Mouse (Mus musculus): ENCODE data around the gene Ppp1cb. TPM values are rescaled to one million over a fixed set of nuclear protein-coding genes. Genes with fewer than 3 reads are reported as not detected.

The Ppp1cb gene
- total RNA-seq, 2 experiments from 2014 or later = 221 to 282 TPM

DNA sequence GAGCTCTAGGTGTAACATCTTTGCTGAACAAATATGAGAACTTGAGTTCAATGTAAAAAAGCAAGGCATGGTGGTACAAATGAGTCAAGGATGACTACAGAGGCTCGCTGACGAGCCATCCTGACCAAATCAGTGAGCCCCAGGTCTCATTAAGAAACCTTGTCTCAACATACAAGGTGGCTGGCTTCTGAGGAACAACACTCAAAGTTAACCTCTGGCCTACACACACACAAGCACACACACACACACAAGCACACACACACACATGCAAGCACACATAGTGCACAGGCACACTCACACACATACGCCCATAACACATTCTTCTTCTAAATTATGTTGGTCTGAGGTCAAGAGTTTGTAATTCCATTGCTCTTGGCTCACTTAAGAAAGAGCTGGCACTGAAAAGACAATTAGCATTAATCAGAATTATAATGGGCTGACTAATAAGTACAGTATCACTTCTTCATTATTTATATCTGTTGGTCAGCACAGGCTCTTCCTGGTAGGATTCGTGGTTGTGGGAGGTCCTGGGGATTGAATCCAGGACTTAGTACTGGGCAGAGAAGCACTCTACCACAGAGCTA is 16.6 kb upstream of the Ppp1cb start:
- ATAC-seq (replicated peaks; ENCODE audit: poor library complexity, severe bottlenecking) = no peak

DNA sequence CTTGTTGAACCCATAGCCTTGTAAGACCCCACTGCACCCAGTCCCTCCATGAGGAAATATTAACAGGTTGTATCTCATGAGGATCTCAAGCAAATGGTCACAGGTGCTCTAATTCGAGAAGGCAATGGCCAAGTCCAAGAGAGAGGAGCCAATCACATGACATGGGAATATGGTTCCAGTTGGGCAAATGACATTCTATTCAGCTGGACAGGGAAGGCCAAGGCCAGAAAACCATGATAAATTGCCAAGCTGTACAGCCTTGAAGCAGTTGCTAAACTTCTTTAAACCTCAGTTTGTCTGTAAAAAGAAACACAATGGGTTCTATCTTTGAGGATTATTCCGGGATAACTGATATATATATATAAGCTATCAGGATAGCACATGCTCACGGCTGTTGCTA is 14.7 kb upstream of the Ppp1cb start:
- ATAC-seq (replicated peaks; ENCODE audit: poor library complexity, severe bottlenecking) = no peak

DNA sequence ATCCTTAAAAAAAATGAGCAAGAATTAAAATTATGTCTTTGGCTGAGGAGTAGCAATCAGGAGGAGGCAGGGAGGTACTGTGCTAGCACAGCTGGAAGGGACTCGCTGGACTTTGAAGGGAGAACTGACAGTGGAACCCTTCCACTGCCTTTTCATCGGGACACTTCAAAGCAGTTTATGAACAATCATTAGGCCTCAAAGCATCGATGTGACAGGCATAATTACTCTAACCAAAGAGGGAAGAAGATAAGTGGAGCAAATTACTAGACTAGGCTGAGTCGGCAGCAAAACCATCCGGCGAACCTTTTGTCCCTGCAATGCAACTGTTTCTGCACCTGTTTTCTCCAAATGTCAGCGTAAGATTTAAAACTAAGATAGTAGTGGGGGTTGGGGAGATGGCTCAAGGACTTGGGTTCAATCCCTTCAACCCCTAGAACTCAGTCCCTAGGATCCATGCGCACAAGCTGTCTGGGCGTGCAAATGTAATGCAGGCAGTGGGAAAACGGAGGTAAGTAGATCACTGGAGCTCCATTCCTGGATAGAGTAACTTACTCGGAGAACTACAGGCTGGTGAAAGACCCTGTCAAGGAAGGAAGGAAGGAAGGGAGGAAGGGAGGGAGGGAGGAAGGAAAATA is 13.2 kb upstream of the Ppp1cb start:
- no peak for ATAC-seq (replicated peaks; ENCODE audit: poor library complexity, severe bottlenecking)

DNA sequence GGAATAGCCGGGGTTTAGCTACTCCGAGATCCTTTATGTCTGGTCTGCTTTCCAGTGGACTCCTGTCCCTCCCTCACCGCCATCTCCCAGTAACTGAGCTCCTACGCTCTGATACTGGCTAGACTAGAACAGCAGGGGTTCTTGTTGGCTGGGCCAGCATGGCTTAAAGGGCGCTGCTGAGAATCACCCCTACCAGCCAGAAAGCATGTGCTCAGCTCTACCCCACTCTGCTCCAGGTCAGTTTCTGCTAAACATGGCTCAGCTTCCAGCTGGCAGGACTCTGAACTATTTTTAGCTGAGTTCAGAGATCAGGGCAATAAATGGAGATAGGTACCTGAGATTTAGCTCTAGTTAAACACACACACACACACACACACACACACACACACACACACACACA is 12.2 kb upstream of the Ppp1cb start:
- ATAC-seq (replicated peaks; ENCODE audit: poor library complexity, severe bottlenecking) = no peak

DNA sequence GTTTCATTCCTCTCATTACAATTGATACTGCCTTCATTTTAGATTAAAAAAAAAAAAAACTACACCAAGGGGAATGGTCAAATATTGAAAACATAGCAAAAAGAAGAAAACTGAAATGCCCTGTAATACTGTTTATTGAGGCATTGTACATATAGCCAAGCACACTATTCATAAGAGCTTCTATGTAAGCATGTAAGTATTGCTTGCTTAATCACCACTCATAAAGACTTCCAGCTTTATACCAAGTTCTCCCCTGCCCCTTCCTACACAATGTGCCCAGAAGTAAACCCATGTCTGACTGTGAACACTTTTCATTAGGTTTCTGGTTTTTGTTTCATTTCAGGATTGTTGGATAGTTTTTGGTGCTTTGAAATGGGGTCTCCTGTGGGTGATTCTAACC is 11.8 kb upstream of the Ppp1cb start:
- ATAC-seq (replicated peaks; ENCODE audit: poor library complexity, severe bottlenecking) = no peak

DNA sequence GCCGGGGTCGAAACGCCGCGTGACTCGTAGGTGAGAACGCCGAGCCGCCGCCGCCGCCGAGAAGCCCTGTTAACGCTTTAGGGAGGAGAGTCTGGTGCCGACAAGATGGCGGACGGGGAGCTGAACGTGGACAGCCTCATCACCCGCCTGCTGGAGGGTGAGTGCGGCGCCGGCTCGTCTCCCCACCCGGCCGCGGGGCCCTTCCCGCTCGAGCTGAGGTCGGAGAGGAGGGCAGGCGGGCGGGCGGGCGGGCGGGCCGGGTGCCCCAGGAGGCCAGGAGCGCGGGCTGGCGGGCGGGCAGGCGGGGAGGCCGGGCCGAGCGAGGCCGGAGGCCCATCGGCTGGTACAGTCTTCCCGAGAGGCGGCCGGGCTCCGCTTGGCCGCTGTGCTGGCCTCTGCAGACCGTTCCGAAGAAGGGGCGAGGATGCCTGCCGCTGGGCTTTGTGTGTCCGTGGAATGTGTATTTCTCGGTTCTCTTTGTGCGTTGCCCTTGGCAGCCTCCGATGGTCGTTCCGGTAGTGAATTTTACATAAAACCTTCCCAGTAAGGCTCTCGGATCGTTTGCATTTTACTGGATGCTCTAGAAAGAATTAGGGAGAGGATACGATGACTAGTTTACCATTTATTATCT is 723 bp downstream of the Ppp1cb start:
- ATAC-seq (replicated peaks; ENCODE audit: poor library complexity, severe bottlenecking) = peak; percentile 43; the same call in 1 of the 2 replicates

DNA sequence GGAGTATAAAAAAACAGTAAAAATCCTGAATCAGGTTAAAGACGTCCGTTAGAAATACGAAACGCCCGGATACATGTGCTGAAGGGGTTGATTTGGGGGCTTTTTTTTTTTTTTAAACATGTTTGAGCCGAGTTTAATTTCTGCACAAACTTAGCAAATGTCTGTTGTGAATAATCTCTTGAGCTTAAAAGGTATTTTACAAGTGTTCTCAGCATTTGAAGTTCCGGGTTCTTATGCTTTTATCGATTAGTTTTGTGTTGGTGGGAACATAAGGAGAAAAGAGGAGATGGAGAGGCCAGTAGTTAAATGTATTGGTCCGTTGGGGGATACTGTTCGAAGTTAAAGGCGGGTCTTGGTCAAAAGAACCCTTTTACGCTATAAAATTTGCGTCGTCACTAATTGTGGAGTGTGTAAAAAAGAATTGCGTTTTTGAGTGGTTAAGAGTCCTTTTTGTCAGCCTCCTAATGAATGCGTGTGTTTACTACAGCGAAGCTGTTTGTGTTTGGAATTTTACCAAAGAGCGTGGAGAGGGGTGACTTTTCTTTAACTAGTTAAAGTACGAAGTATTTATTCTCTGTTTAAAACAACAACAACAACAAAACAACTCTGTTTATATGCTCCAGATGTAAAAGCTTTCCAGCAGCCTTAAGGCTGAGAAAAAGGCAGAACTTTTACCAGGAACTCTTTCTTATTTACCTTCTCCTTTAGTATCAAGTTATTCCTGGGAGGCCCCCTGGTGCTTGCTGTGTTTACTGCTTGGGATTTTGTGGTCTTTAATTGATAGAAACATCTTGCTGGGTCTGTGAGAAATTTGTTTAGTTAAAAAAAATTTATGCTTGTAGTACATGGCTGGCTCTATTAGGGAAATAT is 1.5 kb downstream of the Ppp1cb start:
- ATAC-seq (replicated peaks; ENCODE audit: poor library complexity, severe bottlenecking) = no peak

DNA sequence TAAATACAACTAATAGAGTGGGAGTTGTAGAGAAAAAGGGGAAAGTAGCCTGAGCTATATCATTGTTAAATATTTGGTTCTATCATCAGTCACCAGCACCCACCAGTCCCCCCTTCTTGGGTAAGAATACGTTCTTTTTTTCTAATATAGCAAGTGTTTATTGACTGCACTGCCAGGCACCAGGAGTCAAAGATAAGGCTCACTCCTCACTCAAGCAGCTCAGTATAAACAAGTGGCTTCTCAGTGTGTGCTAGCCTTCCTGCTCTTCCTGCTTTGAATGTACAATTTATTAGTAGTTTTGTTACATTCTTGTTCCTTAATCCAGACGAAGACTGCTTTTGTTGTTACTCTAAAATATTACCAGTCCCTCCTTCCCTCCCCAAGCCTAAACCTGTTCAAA is 2.3 kb downstream of the Ppp1cb start:
- ATAC-seq (replicated peaks; ENCODE audit: poor library complexity, severe bottlenecking) = no peak

DNA sequence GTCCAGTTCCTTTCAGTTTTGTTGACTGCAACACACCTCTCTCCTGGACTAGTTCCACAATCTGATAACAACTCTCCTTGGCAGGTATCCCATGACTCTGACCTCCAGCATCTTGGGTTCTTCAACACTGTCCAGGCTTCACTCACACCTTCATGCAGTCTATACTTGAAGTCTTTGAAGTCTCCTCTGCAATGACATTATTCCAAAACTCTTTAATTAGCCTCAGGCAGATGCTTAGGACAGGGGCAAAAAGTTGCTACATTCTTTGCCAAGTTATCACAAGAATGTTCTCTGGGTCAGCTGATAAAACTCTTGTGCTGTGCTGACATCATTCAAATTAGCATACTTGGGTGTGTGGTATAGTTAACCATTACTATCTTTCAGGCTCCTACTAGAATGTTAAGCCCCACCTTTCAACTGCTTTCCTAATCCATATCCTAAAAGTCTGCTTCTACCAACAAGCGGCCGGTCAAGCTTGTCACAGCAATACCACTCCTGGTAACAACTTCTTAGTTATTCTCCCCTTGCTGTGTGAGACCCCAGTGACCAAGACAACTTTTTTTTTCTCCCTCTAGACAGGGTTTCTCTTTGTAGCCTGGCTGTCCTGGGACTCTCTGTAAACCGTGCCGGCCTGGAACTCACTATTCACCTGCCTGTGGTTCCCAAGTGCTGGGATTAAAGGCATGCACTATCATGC is 13.8 kb downstream of the Ppp1cb start:
- ATAC-seq (replicated peaks; ENCODE audit: poor library complexity, severe bottlenecking) = 0 out of 2 replicates have a peak, but pooled peaks have one; percentile 12

DNA sequence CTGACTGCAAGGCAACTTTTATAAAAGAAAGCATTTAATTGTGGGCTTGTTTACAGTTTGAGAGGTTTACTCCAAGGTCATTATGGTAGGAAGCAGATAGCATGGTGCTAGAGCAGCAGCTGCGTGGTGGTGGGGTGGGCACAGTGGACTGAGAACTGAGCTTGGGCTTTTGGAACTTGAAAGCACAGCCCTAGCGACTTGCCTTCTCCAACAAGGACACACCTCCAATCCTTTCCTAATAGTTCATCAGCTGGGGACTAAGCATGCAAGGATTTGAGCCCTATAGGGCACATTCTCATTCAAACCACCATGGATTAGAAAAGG is 14.3 kb downstream of the Ppp1cb start:
- ATAC-seq (replicated peaks; ENCODE audit: poor library complexity, severe bottlenecking) = no peak

DNA sequence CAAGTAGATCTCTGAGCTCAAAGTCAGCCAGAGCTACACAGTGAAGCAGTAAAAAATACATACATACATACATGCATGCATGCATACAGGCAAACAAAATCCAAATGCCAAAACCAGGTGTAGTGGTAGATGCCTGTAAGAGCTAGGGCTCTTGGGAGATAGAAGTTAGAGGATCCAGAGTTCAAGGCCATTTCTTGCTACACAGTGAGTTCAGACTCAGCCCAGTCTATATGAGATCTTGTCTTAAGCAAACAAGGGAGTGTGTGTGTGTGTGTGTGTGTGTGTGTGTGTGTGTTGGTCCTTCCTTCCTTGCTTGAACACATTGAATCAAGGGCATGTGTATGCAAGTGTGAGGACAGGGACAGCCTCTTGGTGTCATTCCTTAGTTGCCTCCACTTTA is 17.9 kb downstream of the Ppp1cb start:
- no peak for ATAC-seq (replicated peaks; ENCODE audit: poor library complexity, severe bottlenecking)

DNA sequence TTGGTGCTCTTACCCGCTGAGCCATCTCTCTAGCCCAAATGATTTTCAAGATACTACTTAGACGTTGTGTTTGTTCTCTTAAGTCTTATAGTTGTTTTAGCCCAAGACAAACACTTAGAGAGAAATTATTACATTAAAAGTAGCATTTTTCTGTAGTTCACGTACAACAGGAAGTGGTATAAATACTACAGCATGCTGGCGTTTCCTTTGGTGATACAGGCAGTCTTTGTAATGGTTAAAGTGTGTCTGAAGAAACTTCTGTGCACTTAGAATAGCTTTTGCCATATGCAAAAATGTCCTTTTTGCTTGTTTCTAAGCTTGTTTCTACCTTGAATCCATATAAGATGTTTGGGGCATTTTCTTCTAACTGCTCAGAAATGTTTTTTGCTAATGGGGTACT is 20.3 kb downstream of the Ppp1cb start:
- ATAC-seq (replicated peaks; ENCODE audit: poor library complexity, severe bottlenecking) = no peak

DNA sequence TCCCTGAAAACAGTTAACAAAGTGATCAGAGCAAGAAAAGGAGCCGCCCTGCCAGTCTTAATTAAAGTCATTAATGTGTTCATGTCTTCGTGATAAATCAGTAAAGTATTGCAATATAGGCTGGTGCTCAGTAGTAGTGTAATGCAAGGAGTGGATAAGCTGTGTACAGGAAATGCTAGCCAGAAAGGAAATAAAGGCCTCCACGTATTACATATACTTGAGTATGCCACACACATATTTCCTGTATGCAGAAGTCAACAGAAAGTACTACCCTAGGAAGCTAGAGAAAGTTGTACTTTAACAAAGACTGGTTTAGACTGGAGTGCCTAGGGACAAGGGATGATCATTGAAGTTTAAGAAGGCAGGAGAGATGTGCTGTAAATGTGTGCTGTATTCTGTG is 26.8 kb downstream of the Ppp1cb start:
- ATAC-seq (replicated peaks; ENCODE audit: poor library complexity, severe bottlenecking) = no peak

DNA sequence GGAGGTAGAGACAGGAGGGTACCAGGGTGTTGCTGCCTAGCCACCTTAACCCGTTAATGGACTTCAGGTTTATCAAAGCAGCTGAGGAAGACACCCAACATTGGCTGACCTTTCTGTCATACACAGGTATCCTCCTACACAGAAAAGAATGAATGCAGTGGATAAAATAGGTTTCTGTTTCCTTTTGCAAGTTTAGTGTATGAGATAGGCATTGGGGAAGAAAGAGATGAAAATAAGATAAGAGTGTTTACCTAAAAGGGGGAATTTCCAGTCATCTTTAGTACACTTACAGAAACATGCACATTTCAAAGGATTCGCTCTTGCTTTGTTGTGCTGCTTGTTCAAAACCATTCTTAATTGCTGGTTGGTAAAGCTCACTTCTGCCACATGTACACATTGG is 29.4 kb downstream of the Ppp1cb start:
- no peak for ATAC-seq (replicated peaks; ENCODE audit: poor library complexity, severe bottlenecking)

DNA sequence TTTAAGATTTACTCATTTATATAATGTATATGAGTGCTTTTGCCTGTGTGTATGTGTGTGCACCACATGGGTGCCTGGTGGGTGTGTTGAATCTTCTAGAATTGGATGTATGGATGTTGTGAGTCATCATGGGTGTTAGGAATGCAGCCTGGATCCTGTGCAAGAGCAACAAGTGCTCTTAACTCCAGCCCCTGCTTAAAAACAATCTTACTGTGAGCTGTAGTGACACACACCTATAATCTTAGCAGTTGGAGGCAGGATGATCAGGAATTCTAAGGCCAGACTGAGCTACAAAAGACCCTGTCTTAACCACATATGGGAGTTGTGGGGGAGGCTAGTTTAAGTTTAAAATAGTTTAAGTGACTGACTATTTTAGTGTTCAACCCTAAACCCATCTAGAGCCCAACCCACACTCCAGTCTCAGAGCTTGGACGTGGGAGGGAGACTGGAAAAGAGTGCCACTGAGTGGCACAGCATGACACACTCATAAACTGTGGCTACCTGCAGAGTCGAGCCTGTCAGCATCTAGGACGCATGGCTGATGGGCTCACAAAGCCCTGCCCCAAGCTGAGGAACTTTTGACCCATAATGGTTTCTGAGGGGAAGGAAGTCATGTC is 35.5 kb downstream of the Ppp1cb start:
- no peak for ATAC-seq (replicated peaks; ENCODE audit: poor library complexity, severe bottlenecking)

DNA sequence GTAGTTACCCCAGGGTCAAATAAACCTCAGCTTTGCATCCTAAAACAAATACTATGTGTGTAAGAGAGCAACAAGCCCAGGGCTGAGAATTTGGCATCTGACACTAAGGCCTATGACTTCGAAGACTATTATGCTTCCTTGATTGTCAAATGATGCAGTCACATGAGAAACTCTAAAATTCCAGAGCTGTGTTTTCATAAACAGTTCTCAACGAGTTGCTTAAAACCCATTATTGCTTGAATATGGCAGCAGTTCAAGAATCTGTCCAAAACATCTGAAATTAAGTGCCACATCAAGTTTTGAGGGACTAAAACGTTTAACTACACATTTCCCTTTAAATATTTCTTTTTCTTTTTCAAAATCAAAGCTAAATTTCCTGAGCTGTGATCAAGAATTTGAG is 50.1 kb downstream of the Ppp1cb start:
- ATAC-seq (replicated peaks; ENCODE audit: poor library complexity, severe bottlenecking) = no peak

DNA sequence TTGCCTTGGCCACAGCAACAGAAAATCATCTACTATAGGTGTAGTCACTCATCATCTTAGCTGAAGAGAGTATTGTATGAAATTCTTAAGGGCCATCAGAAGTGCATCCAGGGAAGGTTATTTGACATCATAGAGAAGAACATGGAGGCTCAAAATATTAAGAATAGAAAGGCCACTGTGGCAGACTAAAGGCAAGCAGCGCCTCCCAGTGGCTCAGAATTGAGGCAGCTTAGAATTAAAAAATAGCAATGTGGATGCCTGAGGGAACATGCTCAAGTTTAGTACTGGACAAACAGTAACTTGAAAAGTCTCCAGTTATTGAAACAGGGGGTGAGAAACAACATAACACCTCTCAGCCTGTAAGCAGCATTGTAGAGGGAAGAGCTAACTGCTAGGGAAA is 61.7 kb downstream of the Ppp1cb start:
- ATAC-seq (replicated peaks; ENCODE audit: poor library complexity, severe bottlenecking) = no peak

DNA sequence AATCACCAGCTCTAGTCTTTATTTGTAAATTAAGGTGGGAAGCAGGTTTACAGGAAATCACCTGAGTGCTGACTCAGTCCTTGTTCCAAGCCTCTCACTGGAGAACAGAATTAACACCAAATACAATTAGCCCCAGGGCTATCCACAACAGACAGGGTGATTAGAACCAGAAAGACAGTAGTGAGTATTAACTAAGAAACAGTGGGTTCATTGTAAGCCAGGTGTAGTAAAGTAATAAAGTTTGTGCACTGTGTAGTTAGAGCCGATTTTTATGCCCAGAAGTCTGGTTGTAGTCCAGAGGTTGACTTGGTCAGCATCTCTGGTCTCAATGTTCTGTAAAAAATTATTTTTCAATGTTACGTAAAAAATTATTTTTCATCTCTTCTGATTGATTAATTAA is 90.8 kb downstream of the Ppp1cb start:
- no peak for ATAC-seq (replicated peaks; ENCODE audit: poor library complexity, severe bottlenecking)

DNA sequence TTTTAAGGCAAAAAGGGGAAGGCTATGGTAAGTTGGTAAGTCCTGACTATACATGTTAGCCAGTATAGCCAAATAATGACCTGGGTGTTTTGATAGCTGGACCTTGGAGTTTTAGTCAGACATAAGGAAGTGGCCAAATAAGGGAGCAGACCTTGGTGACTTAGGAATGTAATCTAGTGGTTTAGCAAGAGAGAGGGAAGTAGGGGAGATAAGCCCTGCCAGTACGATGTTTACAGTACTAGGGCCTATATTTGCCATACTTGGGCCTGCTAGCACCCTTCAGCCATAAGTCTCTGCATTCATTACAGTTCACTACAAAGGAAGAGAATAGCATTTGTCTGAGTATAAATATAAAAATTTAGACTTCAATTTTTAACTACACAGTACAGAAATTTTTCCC is 106.1 kb downstream of the Ppp1cb start:
- ATAC-seq (replicated peaks; ENCODE audit: poor library complexity, severe bottlenecking) = no peak

Measured in granulocyte monocyte progenitor cell, adult 5-6 weeks (primary cell).